Mouse (Mus musculus) myocyte (in vitro differentiated cells): ENCODE results near the gene Gm20388.

Source experiments
- CEBPB ChIP-seq: IDR thresholded peaks from 2 replicates; pipeline ENCODE4 v1.6.1; 2011; ENCODE audit warnings: mild to moderate bottlenecking, moderate library complexity; ENCODE audit not compliant: poor library complexity, insufficient read depth, severe bottlenecking
- MYOD1 ChIP-seq, 3 experiments: IDR thresholded peaks; one replicate each; pipeline ENCODE4 v1.6.1; 2011; ENCODE audit warnings: control low read depth in 2 of 3, low read depth in 2 of 3, mild to moderate bottlenecking in 2 of 3, moderate library complexity in 1 of 3; ENCODE audit not compliant: insufficient read length in 2 of 3, control insufficient read depth in 1 of 3
- POLR2A ChIP-seq: IDR thresholded peaks from one replicate; pipeline ENCODE4 v1.6.1; 2011; ENCODE audit warnings: low read depth, mild to moderate bottlenecking, control low read depth, moderate library complexity; ENCODE audit not compliant: insufficient read length
- POLR2AphosphoS2 ChIP-seq: IDR thresholded peaks from one replicate; pipeline ENCODE4 v1.6.1; 2011; ENCODE audit warnings: low read depth, control low read depth; ENCODE audit not compliant: insufficient read length
- TCF12 ChIP-seq: IDR thresholded peaks from one replicate; pipeline ENCODE4 v1.6.1; 2011; ENCODE audit warnings: mild to moderate bottlenecking, control low read depth; ENCODE audit not compliant: poor library complexity, insufficient read depth, severe bottlenecking
- TCF3 ChIP-seq: IDR thresholded peaks from one replicate; pipeline ENCODE4 v1.6.1; 2011; ENCODE audit warnings: low read depth, control low read depth; ENCODE audit not compliant: insufficient read length
- USF1 ChIP-seq: IDR thresholded peaks from one replicate; pipeline ENCODE4 v1.6.1; 2011; ENCODE audit warnings: low read depth, mild to moderate bottlenecking, control low read depth, moderate library complexity

GRCm38 (mm10) chr8:121926266-121926665 is 2015.6 kb downstream of the Gm20388 start:
- TF ChIP-seq TCF12 (no peak), CEBPB (no peak), POLR2A (no peak), MYOD1 (IDR thresholded peaks at IDR 0.05; ENCODE audit: control insufficient read depth in 1 of 3, insufficient read length in 2 of 3, low read depth in 2 of 3) (no peak), TCF3 (no peak), USF1 (no peak), POLR2AphosphoS2 (no peak)
